26 mouse cellular contexts compared by ENCODE assay signal in the genomic region with DNA sequence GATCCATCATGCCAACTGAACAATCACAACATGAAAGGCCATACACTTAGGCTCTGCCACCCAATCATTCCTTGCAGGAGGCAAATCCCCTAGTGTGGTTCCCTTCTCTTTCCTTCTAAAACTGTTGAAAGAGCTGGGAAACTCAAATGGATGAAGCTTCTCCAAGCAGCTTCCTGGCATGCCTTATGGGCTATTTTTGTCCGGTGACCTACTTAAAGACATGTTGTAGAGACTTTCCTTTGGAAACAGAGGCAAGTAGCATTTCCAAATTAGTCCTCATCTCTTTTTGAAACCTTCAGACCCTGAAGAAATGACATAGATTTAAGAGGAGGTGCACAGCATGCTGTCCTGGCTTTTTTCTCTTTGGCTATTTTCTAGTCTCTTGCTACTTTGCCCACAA.
DNase-seq lines count a peak whose midpoint lies in the region; ATAC-seq and TF ChIP-seq lines count a peak whose summit lies in the region.
"Had no signal": no experiment of that assay in that cellular context is flagged by ENCODE, and none has a peak within 500 bp of the region (broad histone marks: within the 10 kb centered on the region; RNA-seq: fewer than 3 reads in every experiment).

No protein-coding gene starts in this region.

- no peak for ATAC-seq in midbrain, embryonic 11.5 days (ENCODE audit: low FRiP score)
- ATAC-seq: forebrain, embryonic 13.5 days; liver, embryonic 12.5 days; midbrain, embryonic 16.5 days; Patski had no signal

- H3K9me3 ChIP-seq in midbrain, embryonic 11.5 days (ENCODE audit: control insufficient read depth, low read length) = no peaks in the 10 kb centered on the region
- H3K9me3 ChIP-seq: forebrain, embryonic 13.5 days; hindbrain, embryonic 15.5 days; limb, embryonic 13.5 days; liver, embryonic 12.5 days; neural tube, embryonic 13.5 days had no signal

- H3K27ac ChIP-seq in layer of hippocampus, adult 2 months = peak overlapping the region; percentile 28; the same call in 1 of the 2 replicates
- no peak overlapping the region for H3K27ac ChIP-seq in midbrain, embryonic 11.5 days (ENCODE audit: low read depth, low read length)
- H3K27ac ChIP-seq: forebrain, embryonic 13.5 days; hindbrain, embryonic 15.5 days; kidney, postnatal 0 days; limb, embryonic 13.5 days; liver, embryonic 12.5 days; macrophage; neural tube, embryonic 13.5 days had no signal

- peak; percentile 8 for DNase-seq in gastrocnemius, postnatal 25 days
- DNase-seq in gastrocnemius, postnatal 4 days (ENCODE audit: low spot score in 2 of 2) = no peak
- DNase-seq in layer of hippocampus, adult 2 months (ENCODE audit: low spot score in 2 of 2) = no peak
- no peak for DNase-seq in layer of hippocampus, adult 18-20 months (ENCODE audit: low spot score in 2 of 2)
- peak; percentile 14 for DNase-seq in adipocyte (ENCODE audit: low spot score)
- DNase-seq in heart, postnatal 14 days = peak; percentile 8 to 14
- DNase-seq in embryo, embryonic 9.5 days (ENCODE audit: extremely low spot score) = no peak
- DNase-seq in midbrain, embryonic 11.5 days (ENCODE audit: low spot score, missing footprints) = no peak
- DNase-seq: adrenal gland, adult 2 months; cerebellum, adult 11-12 months; cerebellum, postnatal 10 days; kidney, adult 2 months; layer of hippocampus, postnatal 36 days; lung, adult 2 months; thymus, adult 18-20 months; thymus, postnatal 4 days had no signal

- no peak for TF ChIP-seq CTCF in layer of hippocampus, adult 2 months (conservative IDR thresholded peaks at IDR 0.05)

- H3K4me3 ChIP-seq in layer of hippocampus, adult 2 months = no peak overlapping the region
- H3K4me3 ChIP-seq in midbrain, embryonic 11.5 days (ENCODE audit: low read depth, low read length) = no peak overlapping the region
- H3K4me3 ChIP-seq: forebrain, embryonic 13.5 days; hindbrain, embryonic 15.5 days; limb, embryonic 13.5 days; liver, embryonic 12.5 days; myocyte; neural tube, embryonic 13.5 days had no signal

- no peak overlapping the region for H3K4me2 ChIP-seq in midbrain, embryonic 11.5 days
- H3K4me2 ChIP-seq: forebrain, embryonic 13.5 days; hindbrain, embryonic 15.5 days; limb, embryonic 13.5 days; liver, embryonic 12.5 days; neural tube, embryonic 13.5 days had no signal

- no peaks in the 10 kb centered on the region for H3K27me3 ChIP-seq in midbrain, embryonic 11.5 days (ENCODE audit: control insufficient read depth, insufficient read depth, low read length)
- H3K27me3 ChIP-seq: forebrain, embryonic 13.5 days; hindbrain, embryonic 15.5 days; limb, embryonic 13.5 days; liver, embryonic 12.5 days; neural tube, embryonic 13.5 days had no signal

- intact Hi-C loops in heart, postnatal 14 days (cut with DNase I) = no loop called here

- WGBS in midbrain, embryonic 11.5 days = 79% methylated on average over 1 of the region's 1 CpGs

- H3K36me3 ChIP-seq in midbrain, embryonic 11.5 days (ENCODE audit: control insufficient read depth, insufficient read depth, low read length) = no peaks in the 10 kb centered on the region
- H3K36me3 ChIP-seq: hindbrain, embryonic 15.5 days; limb, embryonic 13.5 days; liver, embryonic 12.5 days; neural tube, embryonic 13.5 days had no signal

- no peaks in the 10 kb centered on the region for H3K4me1 ChIP-seq in midbrain, embryonic 11.5 days (ENCODE audit: control insufficient read depth, insufficient read depth, low read length)
- H3K4me1 ChIP-seq: forebrain, embryonic 13.5 days; hindbrain, embryonic 15.5 days; limb, embryonic 13.5 days; liver, embryonic 12.5 days; neural tube, embryonic 13.5 days had no signal

- H3K9ac ChIP-seq in midbrain, embryonic 11.5 days (ENCODE audit: low read length) = no peak overlapping the region
- H3K9ac ChIP-seq: forebrain, embryonic 13.5 days; hindbrain, embryonic 15.5 days; limb, embryonic 13.5 days; liver, embryonic 12.5 days; neural tube, embryonic 13.5 days had no signal

Comparison
In these comparisons a context has a peak if more than half of its experiments do, and no peak if none do; other contexts are left out.
1. DNase-seq: peak in gastrocnemius, postnatal 25 days (single experiment), adipocyte (single experiment) and heart, postnatal 14 days (2 of 2); none in gastrocnemius, postnatal 4 days (0 of 2), layer of hippocampus, adult 2 months (0 of 2), layer of hippocampus, adult 18-20 months (0 of 2), embryo, embryonic 9.5 days (single experiment) and midbrain, embryonic 11.5 days (single experiment).